Mouse (Mus musculus) mesoderm, embryonic 11.5 days (tissue): ENCODE results near the gene Tnfrsf25.

Source experiments
- DNase-seq: peaks from one replicate; pipeline ENCODE4 v3.0.0-alpha.2; 2012; ENCODE audit warnings: low read depth, low spot score

Tnfrsf25 gene

GRCm38 (mm10) chr4:152115921-152116612 is at the start of gene Tnfrsf25:
TSS of gene Tnfrsf25 (plus strand) at chr4:152115934.
- no peak for DNase-seq

GRCm38 (mm10) chr4:152067280-152067679 is 48.5 kb upstream of the Tnfrsf25 start:
- no peak for DNase-seq

GRCm38 (mm10) chr4:152068166-152068724 is 47.5 kb upstream of the Tnfrsf25 start:
- DNase-seq, result no peak

DNA sequence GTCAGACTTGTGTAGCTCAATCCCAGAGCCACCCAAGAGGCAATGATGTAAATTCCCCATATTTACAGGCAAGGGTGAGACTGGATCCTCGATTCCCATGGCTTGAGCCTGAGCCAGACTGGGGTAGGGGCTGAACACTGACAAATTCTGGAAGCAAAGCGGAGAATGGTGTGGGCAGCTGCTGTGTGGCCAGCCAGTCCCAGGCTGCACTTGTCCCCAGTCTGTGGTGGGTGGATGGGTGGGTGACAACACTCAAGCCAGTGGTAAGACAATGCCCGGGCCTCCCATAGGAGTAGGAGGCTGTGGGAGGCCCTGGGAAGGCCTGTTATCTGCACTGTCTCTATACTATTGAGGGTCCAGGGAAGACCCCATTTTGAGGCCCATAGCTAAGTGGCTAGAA is 46.5 kb upstream of the Tnfrsf25 start:
- DNase-seq, result no peak

DNA sequence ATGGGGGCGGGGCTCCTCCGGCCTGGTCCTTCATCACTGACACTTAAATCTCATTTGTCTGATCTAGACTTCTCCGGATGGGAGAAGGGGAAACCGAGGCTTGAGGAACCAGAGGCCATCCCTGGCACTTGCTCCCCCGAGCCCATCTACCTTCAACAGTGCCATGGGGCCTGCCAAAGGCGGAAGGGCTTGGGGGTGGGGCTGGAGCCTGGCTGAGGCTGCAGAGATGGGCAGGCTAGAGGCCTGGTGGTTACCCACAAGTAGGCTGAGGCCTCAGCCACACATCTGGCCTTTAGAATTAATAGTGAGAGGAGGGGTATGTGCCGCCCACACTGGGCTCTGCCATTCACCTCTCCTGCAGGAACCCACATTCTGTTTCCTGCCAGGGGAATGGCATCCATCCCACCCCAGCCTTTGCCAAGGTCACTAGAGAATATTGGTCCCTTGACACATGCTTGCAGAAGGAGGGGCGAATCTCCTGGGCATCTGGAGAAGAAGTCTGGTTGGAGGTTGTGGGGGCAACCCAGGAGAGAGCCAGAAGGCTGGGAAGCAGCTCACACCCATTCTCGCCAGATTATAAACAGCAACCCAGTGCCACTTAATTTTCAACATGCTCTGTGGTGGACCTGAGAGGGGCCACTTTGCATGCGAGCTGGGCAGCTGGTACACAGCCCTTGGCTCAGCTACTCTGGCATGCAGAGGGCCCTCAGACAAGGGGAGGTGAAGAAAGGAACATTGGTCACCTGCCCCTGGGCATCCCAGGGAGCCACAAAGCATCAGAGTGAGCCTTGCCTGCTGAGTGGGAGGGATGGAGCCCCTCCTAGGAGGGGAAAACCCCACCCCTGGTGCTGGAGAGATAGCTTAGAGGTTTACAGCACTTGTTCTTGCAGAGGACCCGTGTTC is 45.0 kb upstream of the Tnfrsf25 start:
- no peak for DNase-seq

- no peak for DNase-seq
Measured at GRCm38 (mm10) chr4:152072121-152072601, 43.6 kb upstream of the Tnfrsf25 start, which contains the start of gene Plekhg5. TSS of gene Plekhg5 (plus strand) at chr4:152072498.

GRCm38 (mm10) chr4:152072655-152073054 is 43.1 kb upstream of the Tnfrsf25 start:
- no peak for DNase-seq

DNA sequence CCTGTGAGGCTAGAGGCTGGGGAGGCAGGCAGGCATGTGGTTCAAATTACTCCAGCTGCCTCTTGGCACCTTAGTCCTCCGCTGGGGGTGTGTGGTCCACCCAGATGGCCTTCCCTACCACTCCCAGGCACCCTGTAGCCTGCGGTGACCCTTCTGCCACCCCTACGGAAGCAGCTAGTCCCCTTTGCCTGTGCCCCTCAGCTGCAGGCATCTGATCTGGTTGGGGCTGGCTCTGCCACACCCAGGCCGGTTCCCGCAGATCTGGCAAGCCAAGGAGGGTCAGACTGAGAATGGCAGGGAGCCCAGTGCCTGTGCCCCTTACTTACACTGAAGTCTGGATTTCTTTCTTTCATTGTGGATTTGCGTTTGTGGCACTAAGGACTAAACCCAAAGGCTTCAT is 42.0 kb upstream of the Tnfrsf25 start:
- no peak for DNase-seq

- DNase-seq, result no peak
Measured at GRCm38 (mm10) chr4:152074548-152074947, 41.2 kb upstream of the Tnfrsf25 start.

GRCm38 (mm10) chr4:152077191-152077590 is 38.5 kb upstream of the Tnfrsf25 start:
- no peak for DNase-seq

DNA sequence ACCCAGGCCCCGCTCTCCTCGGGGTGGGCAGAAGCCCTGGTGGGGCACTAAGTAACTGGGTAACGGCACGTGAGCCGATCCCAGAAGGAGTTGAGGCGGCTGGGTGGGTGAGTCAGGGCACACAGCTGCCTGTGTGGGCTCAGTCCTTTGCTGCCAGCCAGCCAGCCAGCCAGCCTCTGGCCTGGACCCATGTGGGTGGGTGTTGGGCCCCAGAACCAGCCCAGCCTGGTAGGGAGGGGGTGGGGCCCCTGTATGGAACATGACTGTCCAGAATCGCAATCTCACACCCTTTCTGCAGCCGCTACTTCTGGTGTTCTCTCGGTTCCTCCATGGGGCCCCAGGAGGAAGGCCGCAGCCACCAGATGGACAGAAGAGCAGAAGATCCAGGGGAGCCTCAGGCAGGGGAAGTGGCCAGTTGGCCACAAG is 37.6 kb upstream of the Tnfrsf25 start:
- no peak for DNase-seq

GRCm38 (mm10) chr4:152079261-152079660 is 36.5 kb upstream of the Tnfrsf25 start:
- no peak for DNase-seq

- DNase-seq, result no peak
Measured at GRCm38 (mm10) chr4:152079931-152080330, 35.8 kb upstream of the Tnfrsf25 start.

DNA sequence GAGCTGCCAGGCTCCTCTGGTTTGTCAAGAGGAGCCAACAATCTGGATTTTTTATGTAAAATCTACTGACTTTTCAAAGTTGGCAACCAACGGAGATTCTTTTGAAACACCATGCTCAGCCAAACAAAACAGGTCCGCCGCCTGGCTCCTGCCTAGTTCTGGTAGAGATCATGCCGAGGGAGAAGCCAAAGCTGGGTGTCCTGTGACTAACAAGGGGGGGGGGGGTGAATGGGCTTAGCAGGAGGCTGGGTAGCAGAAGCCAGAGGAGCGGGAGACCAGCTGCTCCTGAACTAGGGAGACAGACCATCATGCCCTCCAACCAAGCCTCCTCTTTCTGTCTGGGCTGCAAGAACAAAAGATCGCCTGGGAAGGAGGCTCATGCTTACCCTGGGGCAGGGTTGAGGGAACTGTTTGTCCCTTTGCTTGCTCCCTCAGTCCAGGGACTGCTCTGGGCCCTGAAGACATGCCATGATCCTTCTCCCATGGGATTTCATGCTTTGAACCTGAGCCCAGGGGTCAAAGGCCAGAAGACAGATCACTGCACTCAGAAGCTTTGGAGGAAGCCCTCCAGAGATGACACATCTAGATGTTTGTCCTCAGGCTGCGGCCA is 32.0 kb upstream of the Tnfrsf25 start:
- no peak for DNase-seq

DNA sequence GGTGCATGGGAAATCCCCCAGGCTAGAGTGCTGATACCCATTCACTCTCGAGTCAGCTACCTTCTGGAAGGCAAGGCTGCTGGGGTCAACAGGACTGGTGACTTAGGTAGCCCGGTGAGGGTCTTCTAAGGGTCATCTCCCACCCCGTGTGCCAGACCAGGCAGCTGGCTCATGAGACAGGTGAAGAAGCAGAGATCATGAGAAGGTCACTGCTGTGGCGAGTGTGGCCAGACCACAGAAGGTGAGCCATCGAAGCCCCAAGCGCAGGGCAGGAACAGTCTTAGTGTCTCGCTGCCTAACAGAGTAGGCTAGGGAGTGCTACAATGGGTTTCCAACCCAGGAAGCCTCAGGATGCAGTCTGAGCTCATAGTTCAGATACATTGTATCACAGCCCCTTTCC is 31.1 kb upstream of the Tnfrsf25 start:
- DNase-seq, result no peak

DNA sequence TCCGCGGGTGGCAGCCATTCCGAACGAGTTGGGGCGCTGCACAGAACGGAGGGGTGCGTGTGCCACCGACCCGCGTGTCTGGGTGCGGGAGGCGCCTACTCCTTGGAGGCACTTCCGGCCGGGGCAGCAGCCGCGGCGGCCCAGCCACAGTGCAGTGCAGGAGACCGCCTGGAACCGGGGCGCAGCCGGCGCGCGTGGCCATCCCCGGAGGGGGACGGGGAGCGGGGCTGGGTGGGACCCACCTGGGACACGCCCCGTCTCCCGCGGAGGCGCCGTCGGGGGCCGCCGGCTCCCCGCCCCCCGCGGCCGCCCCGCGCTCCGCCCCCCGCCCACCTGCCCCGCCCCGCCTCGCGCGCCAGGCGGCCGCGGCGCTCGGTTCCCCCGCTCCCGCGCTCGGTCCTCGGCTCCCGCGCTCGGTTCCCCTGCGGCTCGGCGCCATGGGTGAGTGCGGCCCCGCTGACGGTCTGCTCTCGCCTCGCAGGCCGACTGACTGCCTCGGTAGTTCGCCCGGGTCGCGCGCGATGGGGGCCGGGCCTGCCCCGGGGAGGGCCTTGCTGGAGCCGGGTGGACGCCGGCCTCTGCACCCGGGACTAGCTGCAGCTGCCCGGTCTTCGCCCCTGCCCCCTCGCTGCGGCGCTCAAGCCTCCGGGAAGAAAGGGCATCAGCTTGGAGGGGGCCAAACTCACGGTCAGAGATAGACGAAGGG is 29.1 kb upstream of the Tnfrsf25 start:
- no peak for DNase-seq

- no peak for DNase-seq
Measured at GRCm38 (mm10) chr4:152087211-152088081, 28.3 kb upstream of the Tnfrsf25 start.

DNA sequence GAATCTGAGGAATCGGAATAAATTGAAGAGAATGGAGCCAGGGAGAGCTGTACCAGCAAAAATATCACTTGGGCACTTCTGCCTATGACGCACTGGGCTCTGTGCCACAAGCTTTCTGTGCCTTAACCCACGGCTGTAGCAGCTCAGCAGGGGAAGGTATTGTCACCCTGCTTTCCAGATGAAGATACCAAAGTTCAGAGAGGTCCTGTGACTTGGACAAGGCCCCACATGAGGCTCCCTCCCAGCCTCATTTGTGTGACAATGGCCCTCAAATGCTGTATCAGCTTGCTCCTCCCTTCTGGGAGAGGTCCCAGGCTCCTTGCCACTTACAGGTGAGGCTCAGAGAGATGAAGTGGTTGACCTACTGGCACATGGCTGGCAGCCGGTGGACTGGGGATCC is 27.6 kb upstream of the Tnfrsf25 start:
- DNase-seq, result no peak

DNA sequence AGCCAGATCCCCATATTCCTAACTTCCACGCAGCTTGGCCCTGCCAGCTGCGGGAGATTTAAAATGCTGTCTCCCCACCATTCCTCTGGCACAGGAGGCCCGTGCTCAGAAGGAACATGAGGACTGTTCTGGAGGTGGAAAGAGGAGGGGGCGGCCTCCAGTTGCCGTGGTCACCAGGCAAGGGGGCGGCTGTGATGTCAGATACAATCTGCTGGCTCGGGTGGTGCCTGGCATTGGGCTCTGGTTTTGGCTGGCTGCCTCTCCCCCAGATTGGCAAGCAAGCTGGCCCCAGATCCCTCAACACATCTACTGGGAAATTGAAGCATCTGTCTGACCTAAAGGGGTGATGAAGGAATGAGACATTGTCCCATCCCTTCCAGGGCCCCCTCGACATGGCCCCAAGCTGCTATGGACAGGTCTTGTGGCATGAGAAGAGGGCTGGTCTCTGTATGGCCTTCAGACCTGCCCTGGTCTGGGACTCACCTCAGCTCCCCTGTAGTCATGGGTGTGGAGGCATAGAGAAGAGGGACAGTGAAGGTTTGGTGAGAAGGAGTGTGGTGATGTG is 27.1 kb upstream of the Tnfrsf25 start:
- DNase-seq, result no peak

GRCm38 (mm10) chr4:152090191-152090590 is 25.5 kb upstream of the Tnfrsf25 start:
- no peak for DNase-seq
